Mouse (Mus musculus) lung, postnatal 0 days (tissue): ENCODE measurements around the gene Trank1. TPM values are rescaled to one million over a fixed set of nuclear protein-coding genes. Genes with fewer than 3 reads are reported as not detected.

Source experiments
- ATAC-seq: fragments of 200-750 bp; cut with Nextera tagmentation; 2 replicates; pipeline ENCODE4 v1.8.0; 2017; ENCODE audit warnings: moderate library complexity
- DNase-seq: peaks from one replicate; pipeline ENCODE4 v3.0.0-alpha.2; 2016; ENCODE audit warnings: low spot score
- H3K27ac ChIP-seq: fragments of 300-500 bp; sonication (generic); 2 replicates; pipeline ENCODE4 v1.5.1; 2014; ENCODE audit warnings: antibody characterized with exemption, mild to moderate bottlenecking, low read length, mixed read lengths
- H3K27me3 ChIP-seq: fragments of 300-500 bp; sonication (generic); replicated peaks from 2 replicates; pipeline ENCODE4 v1.6.1; 2014; ENCODE audit warnings: low read length, mixed read lengths; ENCODE audit not compliant: insufficient read depth
- H3K36me3 ChIP-seq: fragments of 300-500 bp; sonication (generic); 2 replicates; pipeline ENCODE4 v1.6.1; 2014; ENCODE audit warnings: low read length, mixed read lengths; ENCODE audit not compliant: insufficient read depth
- H3K4me1 ChIP-seq: fragments of 300-500 bp; sonication (generic); 2 replicates; pipeline ENCODE4 v1.6.1; 2014; ENCODE audit warnings: antibody characterized with exemption, low read depth, low read length, mixed read lengths; ENCODE audit not compliant: insufficient read depth
- H3K4me2 ChIP-seq: fragments of 300-500 bp; sonication (generic); replicated peaks from 2 replicates; pipeline ENCODE4 v1.6.1; 2014; ENCODE audit warnings: low read depth, mild to moderate bottlenecking, low read length, moderate library complexity, mixed read lengths
- H3K4me3 ChIP-seq: fragments of 300-500 bp; sonication (generic); 2 replicates; pipeline ENCODE4 v1.5.1; 2014; ENCODE audit warnings: low read depth, low read length
- H3K9ac ChIP-seq: fragments of 300-500 bp; sonication (generic); replicated peaks from 2 replicates; pipeline ENCODE4 v1.6.1; 2014; ENCODE audit warnings: low read depth, mild to moderate bottlenecking
- H3K9me3 ChIP-seq: fragments of 300-500 bp; sonication (generic); 2 replicates; pipeline ENCODE4 v1.6.1; 2016; ENCODE audit warnings: low read length, mixed read lengths
- CTCF ChIP-seq: IDR thresholded peaks from 2 replicates; pipeline ENCODE4 v1.5.1; 2016; ENCODE audit warnings: antibody characterized with exemption, mild to moderate bottlenecking
- EP300 ChIP-seq: IDR thresholded peaks from 2 replicates; pipeline ENCODE4 v1.6.1; 2016; ENCODE audit warnings: antibody characterized with exemption, mild to moderate bottlenecking, control low read depth
- WGBS: fragments of 180-500 bp; shearing (Covaris S2); extraction: QIAGEN DNeasy Blood & Tissue Kit; methylation state at CpG from one replicate; pipeline ENCODE4 v1.1.7; 2014; 5-methylcytosine and 5-hydroxymethylcytosine counted together
- polyA plus RNA-seq: library from polyadenylated mRNA; unstranded; fragments of >200 nt; fragmentation: Nextera tagmentation; extraction: Ambion mirVana; gene quantifications from 2 replicates; pipeline ENCODE4 v1.2.1, GENCODE M21; 2015

Gene Trank1
- polyA plus RNA-seq, 1 experiment from 2014 or later = 0.08 TPM

GRCm38 (mm10) chr9:111324881-111325280 is 13.3 kb downstream of the Trank1 start:
- Histone ChIP-seq H3K36me3 (no peaks in the 10 kb centered on the region), H3K9ac (no peak overlapping the region), H3K9me3 (no peaks in the 10 kb centered on the region), H3K4me3 (no peak overlapping the region), H3K27ac (no peak overlapping the region), H3K4me2 (no peak overlapping the region), H3K27me3 (no peaks in the 10 kb centered on the region), H3K4me1 (no peaks in the 10 kb centered on the region)
- WGBS = 71% methylated on average over 2 of the region's 2 CpGs
- no peak for TF ChIP-seq EP300
- DNase-seq (no peak), ATAC-seq (no peak)

- 79% methylated on average over 4 of the region's 4 CpGs for whole genome bisulfite sequencing
- Histone ChIP-seq H3K4me2 (no peak overlapping the region), H3K4me1 (no peaks in the 10 kb centered on the region), H3K4me3 (no peak overlapping the region), H3K9ac (no peak overlapping the region), H3K9me3 (no peaks in the 10 kb centered on the region), H3K27ac (no peak overlapping the region), H3K36me3 (no peaks in the 10 kb centered on the region), H3K27me3 (no peaks in the 10 kb centered on the region)
- TF ChIP-seq EP300 = no peak
- no peak for TF ChIP-seq CTCF
- ATAC-seq (no peak), DNase-seq (peak; percentile 13)
Observed at GRCm38 (mm10) chr9:111329881-111330280, 18.3 kb downstream of the Trank1 start.

- Histone ChIP-seq H3K36me3 (no peaks in the 10 kb centered on the region), H3K27ac (no peak overlapping the region), H3K4me1 (no peaks in the 10 kb centered on the region), H3K4me3 (no peak overlapping the region), H3K27me3 (no peaks in the 10 kb centered on the region), H3K4me2 (no peak overlapping the region), H3K9me3 (no peaks in the 10 kb centered on the region), H3K9ac (no peak overlapping the region)
- DNase-seq (no peak), ATAC-seq (no peak)
- WGBS = 35% methylated on average over 2 of the region's 2 CpGs
- TF ChIP-seq EP300 = no peak
- no peak for TF ChIP-seq CTCF
Observed at GRCm38 (mm10) chr9:111333790-111334189, 22.3 kb downstream of the Trank1 start.

- no peaks in the 10 kb centered on the region for H3K36me3 ChIP-seq
- no peak for ATAC-seq
- no peak for TF ChIP-seq EP300
- no peak for TF ChIP-seq CTCF
Observed at GRCm38 (mm10) chr9:111334555-111335164, 23.1 kb downstream of the Trank1 start.

GRCm38 (mm10) chr9:111351233-111351632 is 39.7 kb downstream of the Trank1 start:
- Histone ChIP-seq H3K9me3 (no peaks in the 10 kb centered on the region), H3K9ac (no peak overlapping the region), H3K4me1 (no peaks in the 10 kb centered on the region), H3K36me3 (no peaks in the 10 kb centered on the region), H3K27ac (no peak overlapping the region), H3K4me3 (no peak overlapping the region), H3K27me3 (no peaks in the 10 kb centered on the region), H3K4me2 (no peak overlapping the region)
- DNase-seq (no peak), ATAC-seq (no peak)
- 50% methylated on average over 7 of the region's 7 CpGs for WGBS
- TF ChIP-seq CTCF (no peak), EP300 (no peak)

More at GRCm38 (mm10) chr9:111334555-111335164, 23.1 kb downstream of the Trank1 start:
- Histone ChIP-seq H3K4me3 (no peak overlapping the region), H3K9me3 (no peaks in the 10 kb centered on the region), H3K27me3 (no peaks in the 10 kb centered on the region), H3K4me2 (no peak overlapping the region), H3K4me1 (no peaks in the 10 kb centered on the region), H3K9ac (no peak overlapping the region), H3K27ac (no peak overlapping the region)
- DNase-seq = no peak
- 55% methylated on average over 4 of the region's 4 CpGs for WGBS

GRCm38 (mm10) chr9:111351641-111352040 is 40.1 kb downstream of the Trank1 start:
- Histone ChIP-seq H3K27ac (no peak overlapping the region), H3K4me3 (no peak overlapping the region), H3K4me1 (no peaks in the 10 kb centered on the region), H3K27me3 (no peaks in the 10 kb centered on the region), H3K9me3 (no peaks in the 10 kb centered on the region), H3K4me2 (no peak overlapping the region), H3K9ac (no peak overlapping the region), H3K36me3 (no peaks in the 10 kb centered on the region)
- TF ChIP-seq EP300 (no peak), CTCF (no peak)
- no peak for DNase-seq
- WGBS = 23% methylated on average over 1 of the region's 1 CpGs
- no peak for ATAC-seq

GRCm38 (mm10) chr9:111352646-111353045 is 41.1 kb downstream of the Trank1 start:
- ATAC-seq = no peak
- Histone ChIP-seq H3K4me2 (no peak overlapping the region), H3K27me3 (no peaks in the 10 kb centered on the region), H3K27ac (no peak overlapping the region), H3K9me3 (no peaks in the 10 kb centered on the region), H3K9ac (no peak overlapping the region), H3K36me3 (no peaks in the 10 kb centered on the region), H3K4me1 (no peaks in the 10 kb centered on the region), H3K4me3 (no peak overlapping the region)
- TF ChIP-seq CTCF (no peak), EP300 (no peak)
- no peak for DNase-seq
- 53% methylated on average over 3 of the region's 3 CpGs for WGBS
